Mouse (Mus musculus): ENCODE results near the gene Rsbn1l. TPM values are rescaled to one million over a fixed set of nuclear protein-coding genes. Genes with fewer than 3 reads are reported as not detected.
A peak's percentile ranks its signal among the peaks of the same experiment; 100 is the strongest.

Gene Rsbn1l
- polyA plus RNA-seq, 1 experiment from 2014 or later: 5.4 TPM

DNA sequence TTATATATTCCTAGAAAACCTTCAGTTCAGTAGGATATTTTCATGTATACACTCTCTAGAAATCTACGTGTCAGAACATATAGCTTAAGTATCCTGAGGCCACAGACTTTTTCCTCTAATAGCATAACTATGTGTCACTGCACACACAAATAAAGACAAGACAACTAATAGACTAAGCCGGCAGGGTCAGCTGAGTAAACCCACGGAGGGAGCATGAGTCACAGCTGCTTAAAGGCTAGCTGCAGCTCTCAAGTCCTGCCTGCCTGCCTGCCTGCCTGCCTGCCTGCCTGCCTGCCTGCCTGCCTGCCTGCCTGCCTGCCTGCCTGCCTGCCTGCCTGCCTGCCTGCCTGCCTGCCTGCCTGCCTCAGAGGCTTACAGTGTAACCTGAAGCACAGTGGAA is 30.7 kb downstream of the Rsbn1l start:
- WGBS: 87% methylated on average over 3 of the region's 3 CpGs
- H3K9me3 ChIP-seq: no peaks in the 10 kb centered on the region
- no peak overlapping the region for H3K27ac ChIP-seq
- H3K4me3 ChIP-seq: no peak overlapping the region
- no peaks in the 10 kb centered on the region for H3K27me3 ChIP-seq
- H3K4me1 ChIP-seq: peaks cover 8% of the 10 kb centered on the region; the same call in 1 of the 2 replicates
- H3K9ac ChIP-seq: no peak overlapping the region
- no peak overlapping the region for H3K4me2 ChIP-seq (replicated peaks)
- H3K36me3 ChIP-seq: 0 out of 2 replicates have a peak, but pooled peaks cover 4% of the 10 kb centered on the region
- no peak for ATAC-seq (ENCODE audit: low FRiP score, low read depth)

- WGBS: 73% methylated on average over 3 of the region's 3 CpGs
- H3K4me2 ChIP-seq (replicated peaks): no peak overlapping the region
- no peak overlapping the region for H3K27ac ChIP-seq
- H3K27me3 ChIP-seq: no peaks in the 10 kb centered on the region
- H3K9me3 ChIP-seq: no peaks in the 10 kb centered on the region
- 0 out of 2 replicates have a peak, but pooled peaks have one; percentile 48 for ATAC-seq (ENCODE audit: low FRiP score, low read depth)
- no peak overlapping the region for H3K9ac ChIP-seq
- H3K36me3 ChIP-seq: peaks cover 6% of the 10 kb centered on the region; the same call in 1 of the 2 replicates
- no peak overlapping the region for H3K4me3 ChIP-seq
- H3K4me1 ChIP-seq: peaks cover 3% of the 10 kb centered on the region; the same call in 1 of the 2 replicates
These were observed 31.6 kb downstream of the Rsbn1l start for GRCm38 (mm10) chr5:20924608-20925007.

DNA sequence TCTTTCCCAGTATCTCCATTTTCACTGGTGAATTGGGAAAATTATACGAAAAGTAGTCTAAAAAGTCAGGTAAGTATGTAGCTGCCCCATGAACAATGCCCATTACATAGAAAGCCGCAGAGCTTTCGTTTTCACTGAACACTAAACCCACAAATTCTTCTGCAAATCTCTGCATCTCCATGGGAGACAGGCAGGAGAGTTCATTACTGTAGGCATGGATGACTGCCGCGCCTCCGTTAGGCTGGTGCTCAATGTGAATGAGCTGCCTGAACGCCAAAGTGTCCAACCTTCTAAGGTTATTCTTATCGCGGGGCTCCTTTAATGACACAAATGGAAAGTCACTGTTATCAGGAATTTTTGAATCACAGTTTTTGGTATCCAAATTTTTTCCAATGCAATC is 36.6 kb downstream of the Rsbn1l start:
- no peak overlapping the region for H3K27ac ChIP-seq
- H3K27me3 ChIP-seq: no peaks in the 10 kb centered on the region
- H3K4me2 ChIP-seq (replicated peaks): no peak overlapping the region
- no peak overlapping the region for H3K9ac ChIP-seq
- no peaks in the 10 kb centered on the region for H3K9me3 ChIP-seq
- H3K4me3 ChIP-seq: no peak overlapping the region
- no peak for ATAC-seq (ENCODE audit: low FRiP score, low read depth)
- no peaks in the 10 kb centered on the region for H3K4me1 ChIP-seq
- WGBS: 94% methylated on average over 9 of the region's 9 CpGs
- peaks cover 7% of the 10 kb centered on the region; the same call in 1 of the 2 replicates for H3K36me3 ChIP-seq

GRCm38 (mm10) chr5:20918967-20919366 is 37.2 kb downstream of the Rsbn1l start:
- Histone ChIP-seq H3K27ac (no peak overlapping the region), H3K9me3 (no peaks in the 10 kb centered on the region), H3K4me1 (no peaks in the 10 kb centered on the region), H3K36me3 (peaks cover 7% of the 10 kb centered on the region; the same call in 1 of the 2 replicates), H3K27me3 (no peaks in the 10 kb centered on the region), H3K4me2 (replicated peaks) (no peak overlapping the region), H3K4me3 (no peak overlapping the region), H3K9ac (no peak overlapping the region)
- 96% methylated on average over 4 of the region's 4 CpGs for WGBS
- ATAC-seq (ENCODE audit: low FRiP score, low read depth): no peak

DNA sequence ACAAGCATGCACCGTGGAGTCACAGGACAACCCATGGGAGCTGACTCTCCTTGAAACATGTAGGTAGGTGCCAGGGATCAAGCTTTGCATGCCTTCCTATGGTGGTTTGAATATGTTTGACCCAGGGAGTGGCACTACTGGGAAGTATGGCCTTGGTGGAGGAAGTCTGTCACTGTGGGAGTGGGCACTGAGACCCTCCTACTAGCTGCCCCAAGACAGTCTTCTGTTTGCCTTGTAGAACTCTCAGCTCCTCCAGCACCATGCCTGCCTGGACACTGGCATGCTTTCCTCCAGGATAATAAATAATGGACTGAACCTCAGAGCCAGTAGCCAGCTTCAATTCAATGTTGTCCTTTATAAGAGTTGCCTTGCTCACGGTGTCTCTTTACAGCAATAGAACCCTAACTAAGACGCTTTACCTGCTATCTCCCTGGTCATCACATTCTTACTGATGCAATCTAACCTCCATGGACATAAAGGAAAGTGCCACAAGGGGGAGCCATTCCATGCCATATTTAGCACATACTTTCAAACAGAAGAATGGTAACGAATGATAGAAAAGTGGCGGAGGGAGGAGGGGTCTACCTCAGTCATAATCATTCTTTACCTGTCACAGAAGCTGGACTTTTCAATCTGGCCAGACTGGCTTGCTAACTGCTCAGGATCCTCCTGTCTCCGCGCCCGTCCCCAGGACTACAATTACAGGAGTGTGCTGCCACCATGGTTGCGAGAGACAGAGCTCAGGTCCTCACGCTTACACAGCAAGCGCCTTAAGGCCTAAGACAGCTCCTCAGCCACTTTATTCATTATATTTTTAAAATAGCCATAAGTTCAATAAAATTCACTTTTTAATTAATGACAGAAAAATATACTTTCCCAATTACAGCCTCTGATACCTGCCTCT is 42.6 kb downstream of the Rsbn1l start:
- H3K27me3 ChIP-seq: no peaks in the 10 kb centered on the region
- 73% methylated on average over 11 of the region's 11 CpGs for WGBS
- no peak overlapping the region for H3K27ac ChIP-seq
- no peak overlapping the region for H3K9ac ChIP-seq
- ATAC-seq (ENCODE audit: low FRiP score, low read depth): no peak
- no peak overlapping the region for H3K4me3 ChIP-seq
- no peaks in the 10 kb centered on the region for H3K36me3 ChIP-seq
- H3K4me1 ChIP-seq: no peaks in the 10 kb centered on the region
- H3K4me2 ChIP-seq (replicated peaks): no peak overlapping the region
- no peaks in the 10 kb centered on the region for H3K9me3 ChIP-seq

GRCm38 (mm10) chr5:20911741-20912140 is 44.5 kb downstream of the Rsbn1l start:
- no peak overlapping the region for H3K4me2 ChIP-seq (replicated peaks)
- ATAC-seq (ENCODE audit: low FRiP score, low read depth): no peak
- H3K9ac ChIP-seq: no peak overlapping the region
- H3K27ac ChIP-seq: no peak overlapping the region
- H3K36me3 ChIP-seq: no peaks in the 10 kb centered on the region
- WGBS: 81% methylated on average over 2 of the region's 2 CpGs
- H3K4me3 ChIP-seq: no peak overlapping the region
- no peaks in the 10 kb centered on the region for H3K27me3 ChIP-seq
- H3K9me3 ChIP-seq: no peaks in the 10 kb centered on the region
- H3K4me1 ChIP-seq: no peaks in the 10 kb centered on the region

GRCm38 (mm10) chr5:20906191-20906590 is 50.0 kb downstream of the Rsbn1l start:
- Histone ChIP-seq H3K4me3 (no peak overlapping the region), H3K27me3 (no peaks in the 10 kb centered on the region), H3K27ac (no peak overlapping the region), H3K36me3 (peaks cover 28% of the 10 kb centered on the region), H3K9ac (no peak overlapping the region), H3K9me3 (no peaks in the 10 kb centered on the region), H3K4me2 (replicated peaks) (no peak overlapping the region), H3K4me1 (no peaks in the 10 kb centered on the region)
- WGBS: 94% methylated on average over 7 of the region's 7 CpGs
- ATAC-seq (ENCODE audit: low FRiP score, low read depth): no peak

DNA sequence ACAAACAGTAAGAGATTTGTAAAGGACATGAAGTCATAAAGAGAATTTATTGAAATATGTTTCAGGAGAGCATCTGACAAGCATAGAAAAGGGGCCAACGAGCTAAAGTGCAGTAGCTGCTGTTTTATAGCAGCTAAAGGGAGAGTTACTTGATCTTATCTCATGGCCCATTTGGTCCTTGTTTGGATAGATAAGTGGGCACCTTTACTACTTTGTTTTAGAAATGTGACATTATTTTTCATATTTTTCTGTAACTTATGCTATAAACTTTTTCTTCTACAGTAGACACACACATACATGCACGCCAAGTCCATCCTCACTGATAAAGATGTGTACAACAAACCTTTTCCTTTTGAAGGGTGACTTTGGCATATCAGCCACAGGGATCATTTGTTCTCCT is 50.8 kb downstream of the Rsbn1l start:
- Histone ChIP-seq H3K27me3 (no peaks in the 10 kb centered on the region), H3K4me2 (replicated peaks) (no peak overlapping the region), H3K9ac (no peak overlapping the region), H3K9me3 (no peaks in the 10 kb centered on the region), H3K36me3 (peaks cover 35% of the 10 kb centered on the region), H3K27ac (no peak overlapping the region), H3K4me3 (no peak overlapping the region), H3K4me1 (no peaks in the 10 kb centered on the region)
- no peak for ATAC-seq (ENCODE audit: low FRiP score, low read depth)
- WGBS: 71% methylated on average over 2 of the region's 2 CpGs

DNA sequence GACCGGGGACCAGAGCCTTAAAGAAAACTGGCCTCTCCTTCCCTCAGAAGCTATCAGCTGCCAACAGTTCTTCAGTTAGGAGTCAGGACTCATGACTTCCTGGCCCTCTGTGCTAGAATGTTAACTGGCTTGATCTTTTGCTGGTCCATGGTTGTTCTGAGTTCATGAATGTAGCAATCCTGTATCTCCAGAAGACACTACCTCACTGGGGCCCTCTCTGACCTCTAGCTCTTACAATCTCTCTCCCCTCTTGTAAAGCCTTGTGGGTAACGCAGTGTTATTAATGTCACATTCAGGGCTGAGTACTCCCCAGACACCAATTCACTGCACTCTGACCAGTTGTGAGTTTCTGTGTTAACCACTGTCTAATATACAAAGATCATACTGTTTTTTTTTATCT is 51.6 kb downstream of the Rsbn1l start:
- Histone ChIP-seq H3K9ac (no peak overlapping the region), H3K27ac (no peak overlapping the region), H3K4me3 (no peak overlapping the region), H3K27me3 (no peaks in the 10 kb centered on the region), H3K4me1 (no peaks in the 10 kb centered on the region), H3K36me3 (peaks cover 39% of the 10 kb centered on the region), H3K4me2 (replicated peaks) (no peak overlapping the region), H3K9me3 (no peaks in the 10 kb centered on the region)
- ATAC-seq (ENCODE audit: low FRiP score, low read depth): no peak
- WGBS: 82% methylated on average over 2 of the region's 2 CpGs

DNA sequence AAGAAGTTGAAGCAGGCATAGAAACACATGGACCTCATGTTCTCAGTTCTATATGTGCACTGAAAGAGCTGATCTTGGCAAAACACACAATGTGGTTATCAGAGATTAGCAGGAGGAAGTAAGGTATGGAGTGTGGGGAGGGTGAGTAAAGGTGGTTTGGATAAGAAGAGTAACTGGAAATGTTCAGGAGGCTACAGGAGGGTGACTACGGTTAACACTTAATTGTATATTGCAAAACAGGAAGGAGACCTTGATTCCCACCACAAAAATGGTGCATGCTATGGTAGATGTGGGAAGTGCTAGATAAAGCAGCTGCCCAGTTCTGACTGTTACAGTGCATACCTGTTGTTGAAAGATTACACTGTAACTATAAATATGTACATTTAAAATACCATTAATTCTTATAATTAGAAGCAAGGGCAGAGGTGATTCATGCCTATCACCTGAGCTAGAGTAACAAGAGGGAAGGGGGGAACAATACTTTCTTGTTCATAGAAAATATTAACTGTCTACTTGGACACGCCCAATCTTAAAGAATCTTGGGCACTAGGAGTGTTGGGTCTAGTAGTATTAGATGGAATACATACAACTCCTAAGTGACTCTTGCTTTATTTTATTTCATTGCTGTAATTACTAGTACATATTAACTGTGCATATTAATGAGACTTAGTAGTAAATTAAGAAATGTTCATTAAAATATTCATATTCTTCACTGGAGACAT is 58.6 kb downstream of the Rsbn1l start:
- H3K27me3 ChIP-seq: no peaks in the 10 kb centered on the region
- H3K9me3 ChIP-seq: no peaks in the 10 kb centered on the region
- 95% methylated on average over 2 of the region's 2 CpGs for WGBS

DNA sequence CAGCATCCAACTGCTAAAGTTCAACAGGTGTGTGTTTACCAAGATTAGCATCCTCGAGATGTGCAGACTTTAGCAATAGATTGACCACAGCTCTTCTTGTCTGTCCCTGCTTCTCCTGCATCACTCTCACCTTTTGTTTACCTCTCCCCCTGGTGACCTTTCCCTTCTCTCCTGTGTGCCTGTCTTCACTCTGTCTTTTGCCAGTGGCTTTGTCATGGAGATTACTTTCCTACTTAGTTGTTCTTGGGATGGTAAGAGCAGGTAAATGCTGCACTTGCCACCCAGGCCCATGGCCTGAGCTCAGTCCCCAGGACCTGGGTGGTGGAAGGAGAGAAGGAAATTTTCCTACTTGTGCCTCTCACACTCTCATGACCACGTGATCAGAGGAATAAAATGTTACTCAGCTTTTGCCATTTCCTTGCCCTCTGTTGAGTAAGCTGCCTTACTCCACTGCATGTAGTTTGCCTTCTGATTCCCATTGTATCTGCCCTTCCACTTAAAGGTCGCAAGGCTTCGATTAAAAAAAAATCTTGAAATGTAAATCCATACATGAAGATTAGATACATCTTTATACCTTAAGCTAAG is 72.1 kb downstream of the Rsbn1l start:
- no peak overlapping the region for H3K4me3 ChIP-seq
- H3K9ac ChIP-seq: 0 out of 2 replicates have a peak overlapping the region, but pooled peaks have one; percentile 26

More for the DNA sequence above, 58.6 kb downstream of the Rsbn1l start:
- no peak overlapping the region for H3K4me3 ChIP-seq
- H3K9ac ChIP-seq: no peak overlapping the region
- H3K4me1 ChIP-seq: no peaks in the 10 kb centered on the region
- no peak overlapping the region for H3K4me2 ChIP-seq (replicated peaks)
- ATAC-seq (ENCODE audit: low FRiP score, low read depth): no peak
- peaks cover 38% of the 10 kb centered on the region for H3K36me3 ChIP-seq
- no peak overlapping the region for H3K27ac ChIP-seq

More for the DNA sequence above, 72.1 kb downstream of the Rsbn1l start:
- H3K27ac ChIP-seq: no peak overlapping the region
- peaks cover 26% of the 10 kb centered on the region for H3K36me3 ChIP-seq
- peak overlapping the region; percentile 76 for H3K4me2 ChIP-seq (replicated peaks)
- ATAC-seq (ENCODE audit: low FRiP score, low read depth): no peak
- no peaks in the 10 kb centered on the region for H3K9me3 ChIP-seq
- H3K4me1 ChIP-seq: peaks cover 18% of the 10 kb centered on the region
- 80% methylated on average over 4 of the region's 4 CpGs for WGBS
- no peaks in the 10 kb centered on the region for H3K27me3 ChIP-seq
